In the genomic region with DNA sequence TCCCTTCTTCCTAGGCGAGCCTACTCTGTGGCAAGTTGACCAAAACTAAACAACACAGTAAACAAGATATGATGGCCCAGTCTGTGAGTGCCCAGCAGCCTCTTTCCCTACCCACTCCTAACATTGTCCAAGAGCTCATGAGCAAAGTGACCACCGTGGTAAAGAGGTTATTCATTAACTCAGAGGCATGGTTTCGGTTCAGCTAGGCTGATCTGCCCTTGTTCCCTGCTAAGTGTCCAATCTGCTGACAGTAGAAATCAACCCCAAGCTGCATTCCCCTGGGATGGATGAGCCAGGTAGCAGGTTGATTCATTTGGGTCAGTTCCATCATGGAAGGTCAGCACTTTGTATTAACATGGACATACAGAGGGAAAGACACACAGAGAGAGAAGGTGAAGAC, we compare ENCODE assay signal across 24 mouse cellular contexts. TPM values are rescaled to one million over a fixed set of nuclear protein-coding genes. Genes with fewer than 3 reads are reported as not detected.
DNase-seq lines count a peak whose midpoint lies in the region; ATAC-seq lines count a peak whose summit lies in the region.
"Had no signal": no experiment of that assay in that cellular context is flagged by ENCODE, and none has a peak within 500 bp of the region (broad histone marks: within the 10 kb centered on the region; RNA-seq: fewer than 3 reads in every experiment).

No protein-coding gene starts in this region.

- H3K36me3 ChIP-seq in kidney, embryonic 14.5 days (ENCODE audit: control insufficient read depth, insufficient read depth, low read length) = no peaks in the 10 kb centered on the region
- H3K36me3 ChIP-seq: embryonic facial prominence, embryonic 13.5 days; forebrain, embryonic 12.5 days; heart, embryonic 15.5 days; hindbrain, embryonic 10.5 days had no signal

- ATAC-seq in kidney, embryonic 14.5 days (ENCODE audit: low FRiP score, low TSS enrichment) = no peak
- ATAC-seq in monocyte, adult 5-6 weeks (replicated peaks; ENCODE audit: insufficient number of reproducible peaks, low FRiP score, low TSS enrichment, poor library complexity, severe bottlenecking) = no peak
- no peak for ATAC-seq in activated CD4-positive, CD25-positive, alpha-beta regulatory T cell, adult 4 months
- ATAC-seq: forebrain, embryonic 16.5 days had no signal

- peaks cover 12% of the 10 kb centered on the region for H3K4me1 ChIP-seq in kidney, embryonic 14.5 days (ENCODE audit: control insufficient read depth, insufficient read depth, low read length)

- H3K9me3 ChIP-seq in kidney, embryonic 14.5 days (ENCODE audit: control insufficient read depth, low read length) = no peaks in the 10 kb centered on the region
- H3K9me3 ChIP-seq: embryonic facial prominence, embryonic 13.5 days; forebrain, embryonic 12.5 days; heart, embryonic 15.5 days; hindbrain, embryonic 10.5 days had no signal

- H3K4me2 ChIP-seq in kidney, embryonic 14.5 days (replicated peaks; ENCODE audit: low read depth, low read length) = no peak overlapping the region
- H3K4me2 ChIP-seq: embryonic facial prominence, embryonic 13.5 days; forebrain, embryonic 12.5 days; heart, embryonic 11.5 days; heart, embryonic 15.5 days; hindbrain, embryonic 14.5 days had no signal

- no peak overlapping the region for H3K9ac ChIP-seq in kidney, embryonic 14.5 days (ENCODE audit: low read depth, low read length)
- H3K9ac ChIP-seq: embryonic facial prominence, embryonic 13.5 days; forebrain, embryonic 12.5 days; heart, embryonic 15.5 days; hindbrain, embryonic 14.5 days had no signal

- DNase-seq in kidney, adult 18-20 months = peak; percentile 9
- DNase-seq in kidney, adult 9 months = peak; percentile 33
- DNase-seq in kidney, postnatal 14 days = peak; percentile 42
- no peak for DNase-seq in adrenal gland, postnatal 14 days
- DNase-seq: cerebellum, adult 11-12 months; cerebellum, adult 9-10 months; cerebellum, postnatal 25 days; gastrocnemius, postnatal 10 days; heart, adult 2 months; heart, postnatal 14 days had no signal

- no peaks in the 10 kb centered on the region for H3K27me3 ChIP-seq in kidney, embryonic 14.5 days (ENCODE audit: control insufficient read depth, insufficient read depth, low read length)
- H3K27me3 ChIP-seq: CH12.LX; forebrain, embryonic 12.5 days; heart, embryonic 15.5 days had no signal

- no peak overlapping the region for H3K27ac ChIP-seq in kidney, embryonic 14.5 days (ENCODE audit: low read depth, low read length)
- H3K27ac ChIP-seq: embryonic facial prominence, embryonic 13.5 days; forebrain, embryonic 12.5 days; heart, adult 2 months; heart, embryonic 15.5 days; hindbrain, embryonic 10.5 days; hindbrain, embryonic 14.5 days had no signal

- 74% methylated on average over 3 of the region's 3 CpGs for WGBS in kidney, embryonic 14.5 days

- H3K4me3 ChIP-seq in kidney, embryonic 14.5 days (ENCODE audit: low read length) = no peak overlapping the region
- H3K4me3 ChIP-seq: embryonic facial prominence, embryonic 13.5 days; forebrain, embryonic 12.5 days; heart, adult 2 months; heart, embryonic 15.5 days; hindbrain, embryonic 10.5 days had no signal

RNA-seq across cellular contexts. Expression of gene Pgm5, which starts 19.6 kb away (rescaled TPM):
- 1.8 and 2.4 TPM in 2 replicates for polyA plus RNA-seq in kidney, embryonic 14.5 days (2014; fragmentation: Nextera tagmentation; extraction: Ambion mirVana)
- total RNA-seq in monocyte, adult 5-6 weeks (2017) = not detected in 3 replicates
- polyA plus RNA-seq in activated CD4-positive, CD25-positive, alpha-beta regulatory T cell, adult 4 months (2017; shearing (Covaris generic)) = not detected
- total RNA-seq in adrenal gland, postnatal 14 days (2021) = 60.3 and 68.5 TPM in 2 replicates
- total RNA-seq: CH12.LX had no signal

RNA-seq across cellular contexts. Expression of gene Gm10053, which starts 33.4 kb away (rescaled TPM):
- 307 and 366 TPM in 2 replicates for polyA plus RNA-seq in kidney, embryonic 14.5 days (2014; fragmentation: Nextera tagmentation; extraction: Ambion mirVana)
- total RNA-seq in monocyte, adult 5-6 weeks (2017) = 11.0 to 57.2 TPM (median 41.0 TPM) in 3 replicates
- 100 to 1,000 TPM; 242 to 258 TPM for polyA plus RNA-seq in activated CD4-positive, CD25-positive, alpha-beta regulatory T cell, adult 4 months (2017; shearing (Covaris generic))
- total RNA-seq in adrenal gland, postnatal 14 days (2021) = 547 and 580 TPM in 2 replicates

RNA-seq across cellular contexts. Expression of gene Foxd4, which starts 58.9 kb away (rescaled TPM):
- not detected in 2 replicates for polyA plus RNA-seq in kidney, embryonic 14.5 days (2014; fragmentation: Nextera tagmentation; extraction: Ambion mirVana)
- not detected in 3 replicates for total RNA-seq in monocyte, adult 5-6 weeks (2017)
- polyA plus RNA-seq in activated CD4-positive, CD25-positive, alpha-beta regulatory T cell, adult 4 months (2017; shearing (Covaris generic)) = not detected
- total RNA-seq in adrenal gland, postnatal 14 days (2021) = not detected in 2 replicates
- total RNA-seq: adrenal gland, postnatal 10 days; CH12.LX; gastrocnemius, postnatal 10 days; gastrocnemius, postnatal 4 days; heart, adult 2 months; heart, postnatal 14 days had no signal
- polyA plus RNA-seq: embryonic facial prominence, embryonic 13.5 days; forebrain, embryonic 16.5 days; frontal cortex, adult 2 months; heart, adult 2 months; heart, embryonic 11.5 days; heart, embryonic 15.5 days had no signal

Comparison
In these comparisons a context has a peak if more than half of its experiments do, and no peak if none do; other contexts are left out.
1. RNA of gene Pgm5, which starts 19.6 kb away (total RNA-seq): 60.3 to 68.5 TPM in adrenal gland, postnatal 14 days; not detected in monocyte, adult 5-6 weeks; every median in the first group is over 10 times any median in the second.